Mouse (Mus musculus) urinary bladder, postnatal 36 days (tissue): ENCODE measurements around the gene Tbc1d2.

Experiments
- DNase-seq, 2 experiments: peaks; one replicate each; pipeline ENCODE4 v3.0.0; 2022; ENCODE audit warnings: low spot score in 2 of 2, mixed read lengths in 1 of 2

The Tbc1d2 gene

GRCm38 (mm10) chr4:46555762-46556161, 94.2 kb downstream of the Tbc1d2 start:
- peak in 1 of 2 experiments; percentile 47 for DNase-seq
